Mouse (Mus musculus): Measurements from ENCODE around the gene Gm36864.
A peak's percentile ranks its signal among the peaks of the same experiment; 100 is the strongest.

GRCm38 (mm10) chr7:44246055-44246983 is 10.3 kb downstream of the Gm36864 start, which contains the start of the genes 1700028J19Rik and 2410002F23Rik:
- TF ChIP-seq POLR2A (IDR thresholded peaks at IDR 0.05; ENCODE audit: low read depth, low read length) (peak; percentile 91), CTCF (IDR thresholded peaks at IDR 0.05; ENCODE audit: extremely low read depth, insufficient read length, insufficient replicate concordance, low read depth, low read length) (no peak)

Measured in small intestine, adult 2 months (tissue).